Mouse (Mus musculus) midbrain, embryonic 15.5 days (tissue): Measurements from ENCODE around the gene Ifit1bl1. TPM values are rescaled to one million over a fixed set of nuclear protein-coding genes. Genes with fewer than 3 reads are reported as not detected.

Experiments used
- ATAC-seq: fragments of 200-750 bp; cut with Nextera tagmentation; replicated peaks from 2 replicates; pipeline ENCODE4 v1.8.0; 2017; ENCODE audit warnings: moderate TSS enrichment
- H3K27ac ChIP-seq: fragments of 300-500 bp; sonication (generic); 2 replicates; pipeline ENCODE4 v1.5.1; 2015; ENCODE audit warnings: mild to moderate bottlenecking, inconsistent platforms
- H3K27me3 ChIP-seq: fragments of 300-500 bp; sonication (generic); replicated peaks from 2 replicates; pipeline ENCODE4 v1.6.1; 2015; ENCODE audit warnings: inconsistent platforms
- H3K36me3 ChIP-seq: fragments of 300-500 bp; sonication (generic); replicated peaks from 2 replicates; pipeline ENCODE4 v1.6.1; 2015; ENCODE audit warnings: inconsistent platforms
- H3K4me1 ChIP-seq: fragments of 300-500 bp; sonication (generic); 2 replicates; pipeline ENCODE4 v1.6.1; 2015; ENCODE audit warnings: inconsistent platforms
- H3K4me2 ChIP-seq: fragments of 300-500 bp; sonication (generic); 2 replicates; pipeline ENCODE4 v1.6.1; 2015; ENCODE audit warnings: inconsistent platforms, mild to moderate bottlenecking, moderate library complexity
- H3K4me3 ChIP-seq: fragments of 300-500 bp; sonication (generic); 2 replicates; pipeline ENCODE4 v1.5.1; 2015; ENCODE audit warnings: mild to moderate bottlenecking, inconsistent platforms
- H3K9ac ChIP-seq: fragments of 300-500 bp; sonication (generic); 2 replicates; pipeline ENCODE4 v1.6.1; 2015; ENCODE audit warnings: mild to moderate bottlenecking, inconsistent platforms
- H3K9me3 ChIP-seq: fragments of 300-500 bp; sonication (generic); 2 replicates; pipeline ENCODE4 v1.6.1; 2016; ENCODE audit warnings: inconsistent platforms
- WGBS: fragments of 180-500 bp; shearing (Covaris S2); methylation state at CpG from one replicate; pipeline ENCODE4 v1.1.7; 2015; ENCODE audit warnings: mixed read lengths; 5-methylcytosine and 5-hydroxymethylcytosine counted together
- polyA plus RNA-seq: library from polyadenylated mRNA; unstranded; fragments of >200 nt; fragmentation: Nextera tagmentation; extraction: Ambion mirVana; gene quantifications from 2 replicates; pipeline ENCODE4 v1.2.1, GENCODE M21; 2015

Ifit1bl1 gene
- polyA plus RNA-seq, 1 experiment from 2014 or later, result 1.0 TPM

- Histone ChIP-seq H3K9me3 (no peaks in the 10 kb centered on the region), H3K27me3 (no peaks in the 10 kb centered on the region), H3K4me1 (peaks cover 7% of the 10 kb centered on the region), H3K36me3 (no peaks in the 10 kb centered on the region), H3K4me3 (no peak overlapping the region), H3K4me2 (peak overlapping the region; percentile 16; the same call in 1 of the 2 replicates), H3K27ac (no peak overlapping the region), H3K9ac (no peak overlapping the region)
- 55% methylated on average over 6 of the region's 6 CpGs for WGBS
- no peak for ATAC-seq
Measured at GRCm38 (mm10) chr19:34553021-34553420, 48.7 kb downstream of the Ifit1bl1 start.

GRCm38 (mm10) chr19:34551981-34552380 is 49.8 kb downstream of the Ifit1bl1 start:
- no peak overlapping the region for H3K4me3 ChIP-seq
- H3K27ac ChIP-seq, result no peak overlapping the region
- H3K4me2 ChIP-seq, result 0 out of 2 replicates have a peak overlapping the region, but pooled peaks have one; percentile 7
- WGBS, result 70% methylated on average over 5 of the region's 5 CpGs
- ATAC-seq, result no peak
- H3K9ac ChIP-seq, result no peak overlapping the region
- no peaks in the 10 kb centered on the region for H3K36me3 ChIP-seq
- no peaks in the 10 kb centered on the region for H3K9me3 ChIP-seq
- no peaks in the 10 kb centered on the region for H3K27me3 ChIP-seq
- peaks cover 7% of the 10 kb centered on the region for H3K4me1 ChIP-seq

- Histone ChIP-seq H3K36me3 (no peaks in the 10 kb centered on the region), H3K4me2 (peak within 1 kb of the TSS; percentile 69), H3K27ac (peak within 1 kb of the TSS; percentile 75), H3K27me3 (no peaks in the 10 kb centered on the region), H3K9me3 (no peaks in the 10 kb centered on the region), H3K4me1 (peaks cover 7% of the 10 kb centered on the region), H3K4me3 (peak within 1 kb of the TSS; percentile 45), H3K9ac (peak within 1 kb of the TSS; percentile 35)
- ATAC-seq, result peak; percentile 98
- under 1% methylated on average over 22 of the region's 22 CpGs for WGBS
Measured at GRCm38 (mm10) chr19:34550534-34551223, 51.1 kb downstream of the Ifit1bl1 start, which contains the start of gene Ifit2. Gene Ifit2 (plus strand): TSS chr19:34550694.

- Histone ChIP-seq H3K27ac (peak overlapping the region; percentile 75), H3K9ac (peak overlapping the region; percentile 35), H3K4me2 (peak overlapping the region; percentile 69), H3K4me1 (peaks cover 7% of the 10 kb centered on the region), H3K4me3 (peak overlapping the region; percentile 45), H3K36me3 (no peaks in the 10 kb centered on the region), H3K9me3 (no peaks in the 10 kb centered on the region), H3K27me3 (no peaks in the 10 kb centered on the region)
- ATAC-seq, result no peak; the same call in 1 of the 2 replicates
- WGBS, result 28% methylated on average over 4 of the region's 4 CpGs
Measured at GRCm38 (mm10) chr19:34550205-34550533, 51.6 kb downstream of the Ifit1bl1 start.

- no peak for ATAC-seq
- no peaks in the 10 kb centered on the region for H3K27me3 ChIP-seq
- peaks cover 7% of the 10 kb centered on the region for H3K4me1 ChIP-seq
- H3K9me3 ChIP-seq, result no peaks in the 10 kb centered on the region
- WGBS, result 31% methylated on average over 7 of the region's 7 CpGs
- H3K27ac ChIP-seq, result no peak overlapping the region
- no peaks in the 10 kb centered on the region for H3K36me3 ChIP-seq
- H3K4me2 ChIP-seq, result no peak overlapping the region
- no peak overlapping the region for H3K4me3 ChIP-seq
- H3K9ac ChIP-seq, result no peak overlapping the region
Measured at GRCm38 (mm10) chr19:34547976-34548375, 53.8 kb downstream of the Ifit1bl1 start.

GRCm38 (mm10) chr19:34546211-34546610 is 55.5 kb downstream of the Ifit1bl1 start:
- H3K4me3 ChIP-seq, result no peak overlapping the region
- no peak for ATAC-seq
- H3K9me3 ChIP-seq, result no peaks in the 10 kb centered on the region
- peaks cover 7% of the 10 kb centered on the region for H3K4me1 ChIP-seq
- no peaks in the 10 kb centered on the region for H3K27me3 ChIP-seq
- H3K36me3 ChIP-seq, result no peaks in the 10 kb centered on the region
- H3K9ac ChIP-seq, result no peak overlapping the region
- no peak overlapping the region for H3K4me2 ChIP-seq
- WGBS, result 88% methylated on average over 4 of the region's 4 CpGs
- H3K27ac ChIP-seq, result no peak overlapping the region

Other genes starting within 250 kb of the Ifit1bl1 start
- gene Ch25h, start 126.8 kb downstream of the Ifit1bl1 start, polyA plus RNA-seq, result 0.75 and 0.79 TPM in 2 replicates
- 22.8 and 24.0 TPM in 2 replicates for gene Lipa, start 74.5 kb downstream of the Ifit1bl1 start, polyA plus RNA-seq
- gene Ifit2, start 51.3 kb downstream of the Ifit1bl1 start, polyA plus RNA-seq, result 6.8 and 7.2 TPM in 2 replicates
- 1.9 and 3.5 TPM in 2 replicates for gene Ifit3, start 18.4 kb downstream of the Ifit1bl1 start, polyA plus RNA-seq
- 0.26 and 0.37 TPM in 2 replicates for gene Ifit3b, start 6.0 kb upstream of the Ifit1bl1 start, polyA plus RNA-seq
- gene Ifit1bl2, start 38.8 kb upstream of the Ifit1bl1 start, polyA plus RNA-seq, result 0.23 and 0.49 TPM in 2 replicates
- gene Ifit1, start 38.9 kb upstream of the Ifit1bl1 start, polyA plus RNA-seq, result 0.46 and 0.78 TPM in 2 replicates
- 3.5 and 3.8 TPM in 2 replicates for gene Slc16a12, start 145.3 kb upstream of the Ifit1bl1 start, polyA plus RNA-seq